Mouse (Mus musculus): ENCODE data around the gene Fzd5. TPM values are rescaled to one million over a fixed set of nuclear protein-coding genes. Genes with fewer than 3 reads are reported as not detected.

Gene Fzd5
- polyA plus RNA-seq (2016; fragmentation: Nextera tagmentation; extraction: Ambion mirVana): 0.88 and 1.2 TPM in 2 replicates

GRCm38 (mm10) chr1:64737502-64738179, at the start of gene Fzd5:
Gene Fzd5, minus strand, starts transcription at chr1:64737751.
- Histone ChIP-seq H3K27ac (no peak within 1 kb of the TSS), H3K9me3 (no peaks in the 10 kb centered on the region), H3K36me3 (no peaks in the 10 kb centered on the region), H3K4me2 (peak within 1 kb of the TSS; percentile 93), H3K27me3 (peaks cover 55% of the 10 kb centered on the region), H3K9ac (replicated peaks) (peak within 1 kb of the TSS; percentile 65), H3K4me1 (replicated peaks) (peaks cover 40% of the 10 kb centered on the region), H3K4me3 (replicated peaks) (peak within 1 kb of the TSS; percentile 62)
- under 1% methylated on average over 54 of the region's 73 CpGs for WGBS
- peak; percentile 95 for ATAC-seq (ENCODE audit: insufficient number of reproducible peaks, insufficient read depth, low FRiP score, low TSS enrichment, low read depth)

GRCm38 (mm10) chr1:64779863-64780262, 42.3 kb upstream of the Fzd5 start:
- ATAC-seq (ENCODE audit: insufficient number of reproducible peaks, insufficient read depth, low FRiP score, low TSS enrichment, low read depth): no peak
- H3K27ac ChIP-seq: no peak overlapping the region
- WGBS: 84% methylated on average over 12 of the region's 12 CpGs
- no peak overlapping the region for H3K4me2 ChIP-seq
- no peak overlapping the region for H3K9ac ChIP-seq (replicated peaks)
- H3K4me3 ChIP-seq (replicated peaks): no peak overlapping the region
- no peaks in the 10 kb centered on the region for H3K36me3 ChIP-seq
- 0 out of 2 replicates have a peak, but pooled peaks cover 4% of the 10 kb centered on the region for H3K4me1 ChIP-seq (replicated peaks)
- H3K27me3 ChIP-seq: no peaks in the 10 kb centered on the region
- no peaks in the 10 kb centered on the region for H3K9me3 ChIP-seq

- no peak overlapping the region for H3K4me2 ChIP-seq
- 67% methylated on average over 5 of the region's 5 CpGs for WGBS
Measured at GRCm38 (mm10) chr1:64779415-64779814, 41.9 kb upstream of the Fzd5 start.

GRCm38 (mm10) chr1:64773305-64773704, 35.8 kb upstream of the Fzd5 start:
- H3K27ac ChIP-seq: no peak overlapping the region
- no peak for ATAC-seq (ENCODE audit: insufficient number of reproducible peaks, insufficient read depth, low FRiP score, low TSS enrichment, low read depth)
- no peak overlapping the region for H3K4me2 ChIP-seq
- WGBS: 71% methylated on average over 4 of the region's 4 CpGs
- H3K9ac ChIP-seq (replicated peaks): no peak overlapping the region
- no peaks in the 10 kb centered on the region for H3K9me3 ChIP-seq
- H3K4me1 ChIP-seq (replicated peaks): peaks cover 9% of the 10 kb centered on the region; the same call in 1 of the 2 replicates
- no peaks in the 10 kb centered on the region for H3K27me3 ChIP-seq
- no peak overlapping the region for H3K4me3 ChIP-seq (replicated peaks)
- H3K36me3 ChIP-seq: no peaks in the 10 kb centered on the region

More at GRCm38 (mm10) chr1:64779415-64779814, 41.9 kb upstream of the Fzd5 start:
- Histone ChIP-seq H3K27me3 (no peaks in the 10 kb centered on the region), H3K4me3 (replicated peaks) (no peak overlapping the region), H3K27ac (no peak overlapping the region), H3K36me3 (no peaks in the 10 kb centered on the region), H3K9ac (replicated peaks) (no peak overlapping the region), H3K4me1 (replicated peaks) (0 out of 2 replicates have a peak, but pooled peaks cover 4% of the 10 kb centered on the region), H3K9me3 (no peaks in the 10 kb centered on the region)
- no peak for ATAC-seq (ENCODE audit: insufficient number of reproducible peaks, insufficient read depth, low FRiP score, low TSS enrichment, low read depth)

- H3K27me3 ChIP-seq: no peaks in the 10 kb centered on the region
- H3K36me3 ChIP-seq: no peaks in the 10 kb centered on the region
- H3K9ac ChIP-seq (replicated peaks): no peak overlapping the region
- no peaks in the 10 kb centered on the region for H3K9me3 ChIP-seq
- WGBS: 16% methylated on average over 6 of the region's 6 CpGs
- H3K27ac ChIP-seq: no peak overlapping the region
- no peak for ATAC-seq (ENCODE audit: insufficient number of reproducible peaks, insufficient read depth, low FRiP score, low TSS enrichment, low read depth)
- H3K4me3 ChIP-seq (replicated peaks): no peak overlapping the region
- H3K4me1 ChIP-seq (replicated peaks): peaks cover 9% of the 10 kb centered on the region; the same call in 1 of the 2 replicates
- H3K4me2 ChIP-seq: no peak overlapping the region
Measured at GRCm38 (mm10) chr1:64770169-64770568, 32.6 kb upstream of the Fzd5 start.

GRCm38 (mm10) chr1:64761646-64762045, 24.1 kb upstream of the Fzd5 start:
- Histone ChIP-seq H3K4me3 (replicated peaks) (no peak overlapping the region), H3K27ac (no peak overlapping the region), H3K36me3 (no peaks in the 10 kb centered on the region), H3K9me3 (no peaks in the 10 kb centered on the region), H3K4me2 (no peak overlapping the region), H3K9ac (replicated peaks) (no peak overlapping the region), H3K27me3 (no peaks in the 10 kb centered on the region), H3K4me1 (replicated peaks) (no peaks in the 10 kb centered on the region)
- WGBS: 67% methylated on average over 4 of the region's 4 CpGs
- no peak for ATAC-seq (ENCODE audit: insufficient number of reproducible peaks, insufficient read depth, low FRiP score, low TSS enrichment, low read depth)

- Histone ChIP-seq H3K4me2 (no peak overlapping the region), H3K27ac (no peak overlapping the region), H3K27me3 (no peaks in the 10 kb centered on the region), H3K4me1 (replicated peaks) (no peaks in the 10 kb centered on the region), H3K36me3 (no peaks in the 10 kb centered on the region), H3K9ac (replicated peaks) (no peak overlapping the region), H3K4me3 (replicated peaks) (no peak overlapping the region), H3K9me3 (no peaks in the 10 kb centered on the region)
- WGBS: 75% methylated on average over 5 of the region's 5 CpGs
- ATAC-seq (ENCODE audit: insufficient number of reproducible peaks, insufficient read depth, low FRiP score, low TSS enrichment, low read depth): no peak
Measured at GRCm38 (mm10) chr1:64757766-64758165, 20.2 kb upstream of the Fzd5 start.

- no peak for ATAC-seq (ENCODE audit: insufficient number of reproducible peaks, insufficient read depth, low FRiP score, low TSS enrichment, low read depth)
- Histone ChIP-seq H3K27ac (no peak overlapping the region), H3K27me3 (no peaks in the 10 kb centered on the region), H3K4me1 (replicated peaks) (no peaks in the 10 kb centered on the region), H3K4me3 (replicated peaks) (no peak overlapping the region), H3K9me3 (no peaks in the 10 kb centered on the region), H3K9ac (replicated peaks) (no peak overlapping the region), H3K36me3 (no peaks in the 10 kb centered on the region), H3K4me2 (no peak overlapping the region)
- WGBS: 45% methylated on average over 2 of the region's 2 CpGs
Measured at GRCm38 (mm10) chr1:64757254-64757653, 19.7 kb upstream of the Fzd5 start.

- no peak overlapping the region for H3K9ac ChIP-seq (replicated peaks)
- no peaks in the 10 kb centered on the region for H3K4me1 ChIP-seq (replicated peaks)
- ATAC-seq (ENCODE audit: insufficient number of reproducible peaks, insufficient read depth, low FRiP score, low TSS enrichment, low read depth): no peak
- no peak overlapping the region for H3K4me2 ChIP-seq
- no peak overlapping the region for H3K4me3 ChIP-seq (replicated peaks)
- WGBS: 74% methylated on average over 10 of the region's 10 CpGs
- H3K9me3 ChIP-seq: no peaks in the 10 kb centered on the region
- H3K27me3 ChIP-seq: no peaks in the 10 kb centered on the region
- H3K36me3 ChIP-seq: no peaks in the 10 kb centered on the region
- no peak overlapping the region for H3K27ac ChIP-seq
Measured at GRCm38 (mm10) chr1:64756640-64757030, 19.1 kb upstream of the Fzd5 start.

- ATAC-seq (ENCODE audit: insufficient number of reproducible peaks, insufficient read depth, low FRiP score, low TSS enrichment, low read depth): no peak
- H3K4me3 ChIP-seq (replicated peaks): no peak overlapping the region
- no peak overlapping the region for H3K4me2 ChIP-seq
- no peak overlapping the region for H3K9ac ChIP-seq (replicated peaks)
- no peaks in the 10 kb centered on the region for H3K27me3 ChIP-seq
- H3K4me1 ChIP-seq (replicated peaks): no peaks in the 10 kb centered on the region
- no peaks in the 10 kb centered on the region for H3K36me3 ChIP-seq
- H3K9me3 ChIP-seq: no peaks in the 10 kb centered on the region
- 68% methylated on average over 7 of the region's 7 CpGs for WGBS
- no peak overlapping the region for H3K27ac ChIP-seq
Measured at GRCm38 (mm10) chr1:64755971-64756639, 18.6 kb upstream of the Fzd5 start.

- H3K27ac ChIP-seq: no peak overlapping the region
- no peak overlapping the region for H3K4me3 ChIP-seq (replicated peaks)
- H3K9ac ChIP-seq (replicated peaks): no peak overlapping the region
- WGBS: 86% methylated on average over 5 of the region's 5 CpGs
- H3K27me3 ChIP-seq: no peaks in the 10 kb centered on the region
- no peaks in the 10 kb centered on the region for H3K9me3 ChIP-seq
- no peak for ATAC-seq (ENCODE audit: insufficient number of reproducible peaks, insufficient read depth, low FRiP score, low TSS enrichment, low read depth)
- H3K4me2 ChIP-seq: no peak overlapping the region
- no peaks in the 10 kb centered on the region for H3K4me1 ChIP-seq (replicated peaks)
- H3K36me3 ChIP-seq: no peaks in the 10 kb centered on the region
Measured at GRCm38 (mm10) chr1:64754658-64755057, 17.1 kb upstream of the Fzd5 start.
